Mouse (Mus musculus) monocyte, adult 2 months (primary cell): ENCODE data around the gene Atp6v0a4.
A peak's percentile ranks its signal among the peaks of the same experiment; 100 is the strongest.

Source experiments
- DNase-seq, 2 experiments: peaks; one replicate each; pipeline ENCODE4 v3.0.0; 2022; ENCODE audit warnings: low spot score in 2 of 2, low read depth in 1 of 2

Atp6v0a4 gene

GRCm38 (mm10) chr6:38081727-38082341 lies 42.6 kb downstream of the Atp6v0a4 start:
- DNase-seq: no peak

GRCm38 (mm10) chr6:38080364-38080763 lies 44.0 kb downstream of the Atp6v0a4 start:
- no peak for DNase-seq

GRCm38 (mm10) chr6:38073592-38073991 lies 50.8 kb downstream of the Atp6v0a4 start:
- no peak for DNase-seq

- DNase-seq: no peak
Measured at GRCm38 (mm10) chr6:38072137-38072796, 52.1 kb downstream of the Atp6v0a4 start.

GRCm38 (mm10) chr6:38071256-38071655 lies 53.1 kb downstream of the Atp6v0a4 start:
- no peak for DNase-seq

- DNase-seq: peak in 1 of 2 experiments; percentile 8
Measured at GRCm38 (mm10) chr6:38066215-38066614, 58.2 kb downstream of the Atp6v0a4 start.

GRCm38 (mm10) chr6:38065501-38066122 lies 58.8 kb downstream of the Atp6v0a4 start:
- no peak for DNase-seq

GRCm38 (mm10) chr6:38065122-38065500 lies 59.3 kb downstream of the Atp6v0a4 start:
- no peak for DNase-seq

GRCm38 (mm10) chr6:38064621-38065020 lies 59.8 kb downstream of the Atp6v0a4 start:
- no peak for DNase-seq

- no peak for DNase-seq
Measured at GRCm38 (mm10) chr6:38058805-38059204, 65.6 kb downstream of the Atp6v0a4 start.

- no peak for DNase-seq
Measured at GRCm38 (mm10) chr6:38055471-38056330, 68.7 kb downstream of the Atp6v0a4 start.

GRCm38 (mm10) chr6:38049601-38050000 lies 74.8 kb downstream of the Atp6v0a4 start:
- no peak for DNase-seq

GRCm38 (mm10) chr6:38048800-38049561 lies 75.4 kb downstream of the Atp6v0a4 start:
- DNase-seq: no peak

GRCm38 (mm10) chr6:38048003-38048402 lies 76.4 kb downstream of the Atp6v0a4 start:
- DNase-seq: no peak

GRCm38 (mm10) chr6:38046838-38047237 lies 77.5 kb downstream of the Atp6v0a4 start, which contains the start of gene Svopl:
Svopl (minus strand) TSS chr6:38046996.
- no peak for DNase-seq

GRCm38 (mm10) chr6:38032801-38033566 lies 91.4 kb downstream of the Atp6v0a4 start:
- no peak for DNase-seq

- no peak for DNase-seq
Measured at GRCm38 (mm10) chr6:38031924-38032540, 92.4 kb downstream of the Atp6v0a4 start.

- no peak for DNase-seq
Measured at GRCm38 (mm10) chr6:38028205-38028604, 96.2 kb downstream of the Atp6v0a4 start.

- no peak for DNase-seq
Measured at GRCm38 (mm10) chr6:38027771-38028170, 96.6 kb downstream of the Atp6v0a4 start.
